Mouse (Mus musculus): Measurements from ENCODE around the gene Fgfr2. TPM values are rescaled to one million over a fixed set of nuclear protein-coding genes. Genes with fewer than 3 reads are reported as not detected.
"Not testable (repeated sequence)": the region's sequence is repeated elsewhere in the genome, so short reads cannot be mapped to it uniquely, and the experiment has no call there.

The Fgfr2 gene
- polyA plus RNA-seq, 1 experiment from 2014 or later = 121 TPM

GRCm38 (mm10) chr7:130455587-130456246 lies 2667.4 kb downstream of the Fgfr2 start:
- no peak for ATAC-seq (ENCODE audit: insufficient number of reproducible peaks, insufficient read depth, low FRiP score, low TSS enrichment)
- Histone ChIP-seq H3K9me3 (no peaks in the 10 kb centered on the region), H3K27ac (0 out of 2 replicates have a peak overlapping the region, but pooled peaks have one; percentile 17), H3K27me3 (no peaks in the 10 kb centered on the region), H3K4me1 (no peaks in the 10 kb centered on the region), H3K36me3 (peaks cover 19% of the 10 kb centered on the region), H3K9ac (no peak overlapping the region), H3K4me2 (replicated peaks) (no peak overlapping the region), H3K4me3 (no peak overlapping the region)
- 45% methylated on average over 4 of the region's 4 CpGs for WGBS

DNA sequence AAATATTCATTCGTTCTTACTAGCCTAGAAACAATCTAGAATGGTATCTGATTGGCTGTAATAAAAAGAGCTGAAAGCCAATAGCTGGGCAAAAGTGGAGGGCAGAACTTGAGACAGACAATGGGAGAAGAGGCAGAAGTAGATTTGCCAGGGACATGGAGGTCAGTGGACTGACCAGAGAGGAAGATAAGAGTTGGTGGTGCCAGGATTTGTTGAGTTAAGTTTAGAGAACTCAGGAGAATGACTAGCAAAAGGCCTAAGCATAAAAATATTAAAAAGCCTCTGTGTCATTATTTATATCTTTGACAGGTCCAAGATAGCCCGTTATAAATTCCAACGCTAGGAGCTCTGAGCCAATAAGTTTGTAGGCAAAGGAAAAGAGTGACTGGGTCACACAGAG lies 2668.9 kb downstream of the Fgfr2 start:
- no peak for ATAC-seq (ENCODE audit: insufficient number of reproducible peaks, insufficient read depth, low FRiP score, low TSS enrichment)
- peaks cover 19% of the 10 kb centered on the region for H3K36me3 ChIP-seq
- 86% methylated on average over 3 of the region's 3 CpGs for WGBS

DNA sequence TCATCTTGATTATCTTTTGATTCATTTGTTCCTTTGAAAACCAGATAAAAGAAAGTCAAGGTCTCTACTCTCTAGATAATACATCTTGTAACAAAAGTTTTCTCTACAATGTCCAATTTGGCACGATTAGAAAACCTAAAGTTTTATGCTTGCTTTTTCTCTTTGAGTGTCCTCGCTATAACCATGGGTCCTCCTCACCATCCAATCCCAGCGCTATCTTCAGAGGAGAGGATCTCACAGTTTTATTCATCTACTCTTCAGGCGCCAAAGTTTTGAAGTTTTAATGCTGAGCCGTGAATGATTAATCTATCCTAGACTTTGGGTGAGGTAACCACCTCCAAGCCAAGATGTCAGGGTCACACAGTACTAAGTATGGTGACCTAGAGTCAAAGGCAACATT lies 2687.4 kb downstream of the Fgfr2 start:
- no peak overlapping the region for H3K27ac ChIP-seq
- no peaks in the 10 kb centered on the region for H3K4me1 ChIP-seq
- WGBS = 94% methylated on average over 5 of the region's 5 CpGs
- H3K27me3 ChIP-seq = no peaks in the 10 kb centered on the region
- H3K9ac ChIP-seq = no peak overlapping the region
- H3K4me2 ChIP-seq (replicated peaks) = no peak overlapping the region
- 0 out of 2 replicates have a peak, but pooled peaks cover 3% of the 10 kb centered on the region for H3K36me3 ChIP-seq
- no peak overlapping the region for H3K4me3 ChIP-seq
- ATAC-seq (ENCODE audit: insufficient number of reproducible peaks, insufficient read depth, low FRiP score, low TSS enrichment) = no peak
- no peaks in the 10 kb centered on the region for H3K9me3 ChIP-seq

More for the DNA sequence above, 2668.9 kb downstream of the Fgfr2 start:
- H3K27ac ChIP-seq = no peak overlapping the region
- H3K4me2 ChIP-seq (replicated peaks) = no peak overlapping the region
- H3K4me3 ChIP-seq = no peak overlapping the region
- no peak overlapping the region for H3K9ac ChIP-seq
- no peaks in the 10 kb centered on the region for H3K4me1 ChIP-seq
- H3K9me3 ChIP-seq = no peaks in the 10 kb centered on the region
- H3K27me3 ChIP-seq = no peaks in the 10 kb centered on the region

DNA sequence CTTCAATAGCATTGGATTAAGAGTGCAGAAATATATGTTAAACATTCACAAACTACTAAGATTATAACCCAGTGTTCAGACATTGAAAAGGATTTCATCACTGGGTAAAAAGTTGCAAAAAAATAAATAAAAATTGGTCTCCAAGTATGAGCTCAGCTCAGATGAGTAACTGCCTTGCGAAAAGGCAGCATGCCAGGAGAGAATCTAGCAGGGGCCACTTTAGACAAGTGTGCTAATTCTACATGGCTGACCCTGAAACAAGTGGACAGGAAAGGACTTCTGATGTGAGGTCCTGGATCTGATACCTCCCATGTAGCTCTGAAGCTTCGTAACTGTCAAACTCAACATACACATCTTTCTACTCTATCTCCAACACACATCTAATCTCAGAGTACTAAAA lies 2691.0 kb downstream of the Fgfr2 start:
- no peaks in the 10 kb centered on the region for H3K9me3 ChIP-seq
- H3K27ac ChIP-seq = no peak overlapping the region
- 90% methylated on average over 2 of the region's 2 CpGs for WGBS
- H3K4me2 ChIP-seq (replicated peaks) = no peak overlapping the region
- no peak overlapping the region for H3K9ac ChIP-seq
- no peaks in the 10 kb centered on the region for H3K27me3 ChIP-seq
- ATAC-seq (ENCODE audit: insufficient number of reproducible peaks, insufficient read depth, low FRiP score, low TSS enrichment) = no peak
- no peaks in the 10 kb centered on the region for H3K36me3 ChIP-seq
- H3K4me3 ChIP-seq = no peak overlapping the region
- H3K4me1 ChIP-seq = peaks cover 12% of the 10 kb centered on the region

DNA sequence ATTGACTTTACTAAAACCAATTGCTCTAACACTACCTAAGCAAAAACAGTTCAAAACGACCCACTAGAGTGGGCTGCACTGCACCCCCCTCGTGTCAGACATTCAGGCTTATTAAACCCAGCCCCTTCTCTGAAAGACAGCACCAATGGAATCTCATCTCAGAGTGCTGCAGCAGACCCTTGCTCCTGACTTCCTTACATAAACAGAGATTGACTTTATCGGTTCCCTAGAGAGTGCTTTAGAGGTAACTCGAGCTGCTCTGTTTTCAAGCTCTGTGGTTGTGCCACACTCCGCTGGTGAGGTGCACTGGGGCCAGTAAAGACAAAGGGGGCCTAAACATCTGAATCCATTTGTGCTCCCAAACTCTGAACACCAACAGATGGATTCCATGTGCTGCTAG lies 2696.6 kb downstream of the Fgfr2 start:
- Histone ChIP-seq H3K27me3 (no peaks in the 10 kb centered on the region), H3K4me3 (no peak overlapping the region), H3K4me2 (replicated peaks) (no peak overlapping the region; the same call in 1 of the 2 replicates), H3K4me1 (peaks cover 17% of the 10 kb centered on the region), H3K9me3 (no peaks in the 10 kb centered on the region), H3K27ac (peak overlapping the region; percentile 73; the same call in 1 of the 2 replicates), H3K36me3 (no peaks in the 10 kb centered on the region), H3K9ac (no peak overlapping the region)
- ATAC-seq (ENCODE audit: insufficient number of reproducible peaks, insufficient read depth, low FRiP score, low TSS enrichment) = peak; percentile 93
- WGBS = 3% methylated on average over 5 of the region's 5 CpGs

DNA sequence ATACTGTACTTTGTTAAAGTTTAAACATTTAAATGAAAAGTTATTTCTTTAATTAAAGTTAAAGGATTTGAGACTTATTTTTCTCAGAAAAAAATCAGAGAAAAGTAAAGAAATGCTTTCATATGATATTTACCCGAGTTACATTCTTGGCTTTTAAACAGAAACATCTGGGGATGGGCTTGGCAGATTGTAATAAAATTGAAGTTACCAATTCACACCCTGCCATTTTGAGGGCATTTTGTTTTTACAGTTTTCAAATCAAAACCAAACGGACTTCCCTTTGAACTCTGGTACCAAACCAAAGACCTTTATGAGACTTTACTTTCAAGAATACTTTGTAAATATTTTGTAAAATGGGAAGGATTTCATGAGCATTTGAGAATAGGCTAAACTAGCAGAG lies 2697.2 kb downstream of the Fgfr2 start:
- WGBS = 17% methylated on average over 2 of the region's 2 CpGs
- Histone ChIP-seq H3K4me3 (no peak overlapping the region), H3K9me3 (no peaks in the 10 kb centered on the region), H3K4me2 (replicated peaks) (no peak overlapping the region), H3K9ac (no peak overlapping the region), H3K27me3 (no peaks in the 10 kb centered on the region), H3K36me3 (no peaks in the 10 kb centered on the region), H3K27ac (peak overlapping the region; percentile 73; the same call in 1 of the 2 replicates), H3K4me1 (peaks cover 17% of the 10 kb centered on the region)
- no peak for ATAC-seq (ENCODE audit: insufficient number of reproducible peaks, insufficient read depth, low FRiP score, low TSS enrichment)

- Histone ChIP-seq H3K9ac (no peak overlapping the region), H3K4me3 (no peak overlapping the region), H3K9me3 (no peaks in the 10 kb centered on the region), H3K36me3 (no peaks in the 10 kb centered on the region), H3K27ac (no peak overlapping the region), H3K4me1 (no peaks in the 10 kb centered on the region; the same call in 1 of the 2 replicates), H3K4me2 (replicated peaks) (no peak overlapping the region), H3K27me3 (no peaks in the 10 kb centered on the region)
- ATAC-seq (ENCODE audit: insufficient number of reproducible peaks, insufficient read depth, low FRiP score, low TSS enrichment) = no peak
- 45% methylated on average over 1 of the region's 1 CpGs for WGBS
Observed at GRCm38 (mm10) chr7:130419961-130420360, 2703.2 kb downstream of the Fgfr2 start.

DNA sequence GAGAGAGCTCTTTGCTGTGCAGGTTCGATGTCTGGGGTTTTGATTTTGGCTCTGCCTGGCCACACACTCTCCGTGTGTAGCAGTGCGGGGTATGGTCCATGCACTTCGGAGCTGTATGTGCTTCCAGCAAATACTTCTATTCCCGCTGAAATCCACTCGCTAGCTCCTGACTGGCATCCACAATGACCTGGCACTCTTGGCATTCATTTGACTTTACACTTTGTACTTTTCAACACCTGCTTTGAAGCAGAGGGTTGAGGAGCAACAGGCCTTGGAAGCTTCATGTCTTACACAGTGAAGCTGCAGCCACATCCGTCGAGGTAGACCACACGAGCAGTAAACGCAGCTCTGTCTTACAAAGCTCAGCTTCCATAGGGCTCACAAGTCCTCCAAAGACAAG lies 2715.5 kb downstream of the Fgfr2 start:
- H3K4me3 ChIP-seq = no peak overlapping the region
- H3K9me3 ChIP-seq = no peaks in the 10 kb centered on the region
- no peaks in the 10 kb centered on the region for H3K36me3 ChIP-seq
- no peak for ATAC-seq (ENCODE audit: insufficient number of reproducible peaks, insufficient read depth, low FRiP score, low TSS enrichment)
- H3K27me3 ChIP-seq = no peaks in the 10 kb centered on the region
- 84% methylated on average over 10 of the region's 10 CpGs for WGBS
- H3K9ac ChIP-seq = no peak overlapping the region
- peak overlapping the region; percentile 66 for H3K27ac ChIP-seq
- no peak overlapping the region for H3K4me2 ChIP-seq (replicated peaks)
- peaks cover 8% of the 10 kb centered on the region; the same call in 1 of the 2 replicates for H3K4me1 ChIP-seq

DNA sequence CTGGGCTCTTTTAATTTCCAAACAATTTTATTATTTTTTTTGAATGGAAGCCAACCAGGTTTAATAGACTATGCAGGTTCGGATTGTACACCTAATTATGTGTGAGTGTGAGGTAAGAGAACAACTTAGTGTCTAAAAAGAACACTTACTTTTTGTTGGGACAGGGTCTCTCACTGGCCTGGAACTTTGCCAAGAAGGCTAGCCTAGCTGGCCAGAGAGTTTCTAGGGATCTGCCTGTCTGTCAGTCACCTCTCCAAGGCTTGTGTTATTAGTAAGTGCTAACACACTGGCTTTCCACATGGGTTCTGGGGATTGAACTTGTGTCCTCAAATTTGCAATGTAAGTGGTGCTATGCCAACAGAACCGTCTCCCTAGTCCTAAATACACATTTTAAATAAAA lies 2719.8 kb downstream of the Fgfr2 start:
- H3K36me3 ChIP-seq = peaks cover 8% of the 10 kb centered on the region; the same call in 1 of the 2 replicates
- WGBS = 52% methylated on average over 2 of the region's 2 CpGs
- no peak overlapping the region for H3K4me3 ChIP-seq
- no peaks in the 10 kb centered on the region for H3K9me3 ChIP-seq
- H3K4me2 ChIP-seq (replicated peaks) = no peak overlapping the region
- peaks cover 8% of the 10 kb centered on the region; the same call in 1 of the 2 replicates for H3K4me1 ChIP-seq
- H3K27ac ChIP-seq = no peak overlapping the region
- H3K27me3 ChIP-seq = no peaks in the 10 kb centered on the region
- no peak for ATAC-seq (ENCODE audit: insufficient number of reproducible peaks, insufficient read depth, low FRiP score, low TSS enrichment)
- H3K9ac ChIP-seq = no peak overlapping the region

- no peaks in the 10 kb centered on the region for H3K4me1 ChIP-seq
- no peak overlapping the region for H3K9ac ChIP-seq
- H3K27me3 ChIP-seq = no peaks in the 10 kb centered on the region
- ATAC-seq (ENCODE audit: insufficient number of reproducible peaks, insufficient read depth, low FRiP score, low TSS enrichment) = no peak
- no peak overlapping the region for H3K4me3 ChIP-seq
- WGBS = 94% methylated on average over 2 of the region's 2 CpGs
- no peak overlapping the region for H3K27ac ChIP-seq
- H3K36me3 ChIP-seq = 0 out of 2 replicates have a peak, but pooled peaks cover 10% of the 10 kb centered on the region
- no peaks in the 10 kb centered on the region for H3K9me3 ChIP-seq
- H3K4me2 ChIP-seq (replicated peaks) = no peak overlapping the region
Observed at GRCm38 (mm10) chr7:130394697-130395096, 2728.5 kb downstream of the Fgfr2 start.

DNA sequence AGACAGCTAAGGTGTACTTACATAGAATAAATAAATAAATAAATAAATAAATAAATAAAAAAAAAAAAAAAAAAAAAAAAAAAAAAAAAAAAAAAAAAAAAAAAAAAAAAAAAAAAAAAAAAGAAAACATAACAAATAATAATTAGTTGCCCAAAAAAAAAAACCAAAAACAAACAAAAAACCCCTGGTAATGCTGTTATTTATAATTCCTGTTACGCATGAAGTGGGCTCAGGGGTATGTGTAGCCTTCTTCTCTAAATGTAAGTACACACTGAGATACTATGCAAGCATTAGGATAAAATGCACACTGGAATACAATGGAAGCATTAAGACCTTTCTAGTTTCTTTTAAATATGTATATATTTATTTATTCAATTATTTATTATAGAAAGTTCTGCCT lies 2733.1 kb downstream of the Fgfr2 start:
- 98% methylated on average over 1 of the region's 1 CpGs for WGBS
- not testable (repeated sequence) for H3K27me3 ChIP-seq; ATAC-seq (ENCODE audit: insufficient number of reproducible peaks, insufficient read depth, low FRiP score, low TSS enrichment); H3K27ac ChIP-seq; H3K9ac ChIP-seq; H3K4me3 ChIP-seq; H3K4me1 ChIP-seq; H3K4me2 ChIP-seq (replicated peaks); H3K9me3 ChIP-seq
- peaks cover 19% of the 10 kb centered on the region for H3K36me3 ChIP-seq

- WGBS = 81% methylated on average over 3 of the region's 3 CpGs
- H3K27ac ChIP-seq = no peak overlapping the region
Observed at GRCm38 (mm10) chr7:130386308-130386707, 2736.8 kb downstream of the Fgfr2 start.

More at GRCm38 (mm10) chr7:130386308-130386707, 2736.8 kb downstream of the Fgfr2 start:
- ATAC-seq (ENCODE audit: insufficient number of reproducible peaks, insufficient read depth, low FRiP score, low TSS enrichment) = no peak
- Histone ChIP-seq H3K27me3 (no peaks in the 10 kb centered on the region), H3K4me3 (no peak overlapping the region), H3K9ac (no peak overlapping the region), H3K4me1 (peaks cover under 1% of the 10 kb centered on the region; the same call in 1 of the 2 replicates), H3K36me3 (peaks cover 9% of the 10 kb centered on the region), H3K4me2 (replicated peaks) (no peak overlapping the region), H3K9me3 (0 out of 2 replicates have a peak, but pooled peaks cover 4% of the 10 kb centered on the region)

Measured in embryonic facial prominence, embryonic 12.5 days (tissue).